Mouse (Mus musculus): ENCODE results near the gene Tmem231.
A peak's percentile ranks its signal among the peaks of the same experiment; 100 is the strongest.

Tmem231 gene

DNA sequence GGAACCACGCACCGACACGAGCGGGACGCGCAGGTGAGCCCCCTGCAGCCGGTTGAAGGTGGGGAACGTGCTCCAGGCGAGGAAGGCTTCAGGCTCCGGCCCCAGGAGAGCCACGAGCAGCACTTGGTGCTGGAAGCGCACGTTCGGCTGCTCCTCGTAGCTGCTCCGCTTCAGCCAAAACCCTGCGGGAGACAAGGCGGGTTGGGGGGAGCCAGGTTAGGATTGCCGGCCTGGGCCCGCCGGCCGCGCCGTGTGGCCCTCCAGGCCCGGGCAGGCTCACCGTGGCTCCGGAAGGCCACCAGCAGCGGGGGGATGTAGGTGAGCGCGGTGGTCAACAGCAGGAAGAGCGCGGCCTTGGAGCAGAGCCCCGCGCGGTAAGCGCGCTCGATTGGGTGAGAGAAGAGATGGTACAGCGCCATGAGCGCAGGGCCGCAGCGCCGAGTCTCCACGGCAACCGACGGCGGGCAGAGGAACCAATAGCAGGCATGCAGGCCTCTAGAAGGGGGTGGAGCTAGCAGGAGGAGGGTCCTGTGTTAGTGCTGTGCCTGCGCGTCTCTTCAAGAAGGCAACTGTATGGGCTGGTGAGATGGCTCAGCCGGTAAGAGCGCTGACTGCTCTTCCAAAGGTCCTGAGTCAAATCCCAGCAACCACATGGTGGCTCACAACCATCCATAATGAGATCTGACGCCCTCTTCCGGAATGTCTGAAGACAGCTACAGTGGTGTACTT, at the start of gene Tmem231:
Gene Tmem231, minus strand, starts transcription at position 534 of the 729 bp plus-strand sequence.
- no peaks in the 10 kb centered on the region for H3K36me3 ChIP-seq (ENCODE audit: control insufficient read depth, insufficient read depth, low read length, poor library complexity, severe bottlenecking)
- H3K27me3 ChIP-seq (ENCODE audit: control insufficient read depth, insufficient read depth, low read length, poor library complexity, severe bottlenecking), result no peaks in the 10 kb centered on the region
- DNase-seq (ENCODE audit: low read depth, low spot score), result peak; percentile 93

DNA sequence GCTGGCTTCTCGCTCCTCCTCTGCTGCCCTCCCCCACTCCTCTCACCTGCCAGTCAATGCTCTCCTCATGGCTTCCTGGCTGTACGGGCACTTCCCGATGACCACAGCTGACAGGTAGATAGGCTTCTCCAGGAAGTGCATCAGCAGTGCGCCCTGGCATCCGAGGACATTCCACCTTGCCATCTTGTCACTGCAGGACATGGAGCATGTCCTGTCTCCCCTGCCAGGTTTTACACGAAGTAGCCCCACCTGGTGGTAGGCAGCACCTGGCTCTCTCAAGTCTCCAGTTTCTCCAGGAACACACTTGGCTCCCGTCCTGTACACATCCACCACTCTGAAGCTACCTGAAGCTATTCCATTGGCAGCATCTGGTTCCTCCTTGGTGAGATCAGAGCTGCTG, 48.4 kb upstream of the Tmem231 start:
- H3K27me3 ChIP-seq (ENCODE audit: control insufficient read depth, insufficient read depth, low read length, poor library complexity, severe bottlenecking), result no peaks in the 10 kb centered on the region
- H3K36me3 ChIP-seq (ENCODE audit: control insufficient read depth, insufficient read depth, low read length, poor library complexity, severe bottlenecking), result peaks cover 3% of the 10 kb centered on the region
- DNase-seq (ENCODE audit: low read depth, low spot score), result peak; percentile 26

DNA sequence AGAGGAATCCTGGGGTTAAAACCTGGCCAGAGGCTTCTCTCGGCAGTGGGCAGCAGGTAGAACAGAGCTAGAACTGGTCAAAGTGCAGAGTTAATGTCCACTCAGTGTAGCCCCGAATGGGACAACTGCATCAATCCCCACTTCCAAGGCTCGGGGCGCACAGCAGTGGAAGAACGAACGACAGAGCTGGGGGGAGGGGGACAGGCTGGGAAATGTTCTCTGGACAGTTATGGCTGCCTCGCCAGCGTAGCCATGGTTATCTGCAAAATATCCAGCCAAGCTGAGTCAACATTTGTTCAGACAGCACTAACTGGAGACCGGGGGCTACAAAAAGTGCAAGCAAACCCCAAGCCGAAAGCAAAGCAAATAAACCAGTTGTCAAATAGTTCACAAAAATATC, 44.5 kb upstream of the Tmem231 start:
- Histone ChIP-seq H3K36me3 (ENCODE audit: control insufficient read depth, insufficient read depth, low read length, poor library complexity, severe bottlenecking) (peaks cover 3% of the 10 kb centered on the region), H3K27me3 (ENCODE audit: control insufficient read depth, insufficient read depth, low read length, poor library complexity, severe bottlenecking) (no peaks in the 10 kb centered on the region)
- no peak for DNase-seq (ENCODE audit: low read depth, low spot score)

DNA sequence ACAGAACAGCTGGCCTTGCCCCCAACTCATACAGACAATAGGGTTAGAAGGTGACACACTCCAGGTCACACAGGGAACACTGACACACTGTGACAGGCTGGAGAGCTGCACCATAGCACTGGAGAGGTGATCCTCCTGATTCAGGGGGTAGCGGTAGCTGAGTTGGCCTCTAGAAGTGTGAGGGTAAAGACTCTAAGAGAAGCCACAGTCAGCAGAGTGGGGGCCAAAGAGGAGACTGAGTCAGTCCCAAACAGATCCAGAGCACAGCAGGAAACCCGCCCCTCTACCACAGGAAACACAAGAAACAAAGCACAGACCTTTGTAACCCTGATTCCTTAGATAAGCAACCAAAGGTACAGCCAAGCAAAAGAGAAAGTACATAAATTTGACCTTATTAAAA, 42.6 kb upstream of the Tmem231 start:
- peaks cover 3% of the 10 kb centered on the region; the same call in 1 of the 2 replicates for H3K36me3 ChIP-seq (ENCODE audit: control insufficient read depth, insufficient read depth, low read length, poor library complexity, severe bottlenecking)
- DNase-seq (ENCODE audit: low read depth, low spot score), result no peak
- H3K27me3 ChIP-seq (ENCODE audit: control insufficient read depth, insufficient read depth, low read length, poor library complexity, severe bottlenecking), result no peaks in the 10 kb centered on the region

DNA sequence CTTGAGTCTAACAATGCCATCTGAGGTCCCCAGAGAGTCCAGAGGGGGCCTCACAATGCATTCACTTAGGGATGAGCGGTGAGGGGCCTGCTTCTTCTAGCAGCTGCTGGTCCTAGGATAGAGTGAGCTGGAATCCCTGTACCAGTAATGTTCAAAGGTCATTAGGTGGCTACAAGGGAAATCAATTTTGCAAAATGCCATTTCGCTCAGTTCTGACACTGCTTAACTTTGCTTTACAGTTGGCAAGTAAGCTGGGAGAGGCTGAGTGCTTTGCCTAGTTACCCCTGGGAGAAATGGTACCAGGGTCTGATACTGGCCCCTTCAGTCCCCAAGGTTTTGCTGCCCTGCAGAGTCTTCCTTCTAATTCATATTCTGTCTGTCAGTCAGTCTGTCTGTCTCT, 42.0 kb upstream of the Tmem231 start:
- H3K36me3 ChIP-seq (ENCODE audit: control insufficient read depth, insufficient read depth, low read length, poor library complexity, severe bottlenecking), result peaks cover 3% of the 10 kb centered on the region; the same call in 1 of the 2 replicates
- H3K27me3 ChIP-seq (ENCODE audit: control insufficient read depth, insufficient read depth, low read length, poor library complexity, severe bottlenecking), result no peaks in the 10 kb centered on the region
- DNase-seq (ENCODE audit: low read depth, low spot score), result no peak

DNA sequence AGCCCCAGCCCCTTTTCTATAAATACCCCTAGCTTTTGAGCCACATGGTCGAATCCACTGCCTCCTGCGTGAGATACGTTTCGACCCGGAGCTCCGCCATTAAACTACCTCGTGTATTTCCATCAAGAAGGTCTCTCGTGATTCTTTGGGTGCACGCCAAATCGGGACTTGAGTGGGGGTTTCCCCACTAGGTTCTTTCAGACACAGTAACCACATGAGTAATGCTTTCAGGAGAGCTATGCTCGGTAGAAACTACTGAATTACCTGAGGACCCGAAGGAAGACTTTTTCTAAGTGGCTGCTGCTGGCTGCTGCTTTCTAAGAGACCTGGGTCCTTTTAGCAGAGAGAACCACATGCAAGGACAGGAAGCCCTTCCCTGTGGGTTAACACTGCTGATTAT, 40.5 kb upstream of the Tmem231 start:
- DNase-seq (ENCODE audit: low read depth, low spot score), result no peak
- Histone ChIP-seq H3K36me3 (ENCODE audit: control insufficient read depth, insufficient read depth, low read length, poor library complexity, severe bottlenecking) (peaks cover 3% of the 10 kb centered on the region; the same call in 1 of the 2 replicates), H3K27me3 (ENCODE audit: control insufficient read depth, insufficient read depth, low read length, poor library complexity, severe bottlenecking) (no peaks in the 10 kb centered on the region)

DNA sequence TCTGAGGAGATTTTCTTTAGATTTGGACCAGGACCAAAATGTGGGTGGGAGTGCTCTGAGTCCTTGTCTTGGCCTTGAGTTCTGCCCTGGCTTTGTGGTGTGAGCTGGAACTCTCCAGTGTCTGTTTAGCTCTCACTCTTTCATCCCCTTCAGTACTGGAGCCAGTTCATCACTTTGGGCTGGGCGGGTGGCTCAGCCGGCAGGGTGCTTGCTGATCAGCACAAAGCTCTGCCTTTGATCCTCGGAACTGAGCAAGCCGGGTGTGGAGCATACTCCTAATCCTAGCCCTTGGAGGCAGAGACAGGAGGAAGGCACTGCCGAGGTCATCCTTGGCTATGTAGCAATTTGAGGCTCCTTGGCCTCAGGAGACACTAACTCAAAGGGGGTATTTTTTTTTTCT, 35.3 kb upstream of the Tmem231 start:
- Histone ChIP-seq H3K27me3 (ENCODE audit: control insufficient read depth, insufficient read depth, low read length, poor library complexity, severe bottlenecking) (no peaks in the 10 kb centered on the region), H3K36me3 (ENCODE audit: control insufficient read depth, insufficient read depth, low read length, poor library complexity, severe bottlenecking) (no peaks in the 10 kb centered on the region; the same call in 1 of the 2 replicates)
- no peak for DNase-seq (ENCODE audit: low read depth, low spot score)

DNA sequence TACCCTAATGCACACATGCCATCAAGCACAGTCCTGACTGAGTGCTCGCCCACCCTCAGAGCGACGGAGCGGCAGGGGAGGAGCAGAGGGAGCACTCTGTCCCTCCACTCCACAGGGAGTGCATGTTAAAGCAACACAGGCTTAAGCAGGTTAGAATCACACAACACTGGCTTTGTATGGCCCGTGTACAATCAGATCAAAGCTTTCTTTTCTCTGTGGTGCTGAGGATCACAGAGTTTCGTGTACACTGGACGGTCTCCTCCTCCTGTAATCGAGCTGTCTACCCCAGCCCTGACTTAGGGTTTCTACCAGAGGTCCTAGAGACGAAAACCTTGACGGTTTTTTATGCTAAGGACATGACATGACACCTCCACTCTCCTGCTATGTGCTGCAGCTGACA, 34.9 kb upstream of the Tmem231 start:
- no peaks in the 10 kb centered on the region; the same call in 1 of the 2 replicates for H3K36me3 ChIP-seq (ENCODE audit: control insufficient read depth, insufficient read depth, low read length, poor library complexity, severe bottlenecking)
- DNase-seq (ENCODE audit: low read depth, low spot score), result no peak
- no peaks in the 10 kb centered on the region for H3K27me3 ChIP-seq (ENCODE audit: control insufficient read depth, insufficient read depth, low read length, poor library complexity, severe bottlenecking)

DNA sequence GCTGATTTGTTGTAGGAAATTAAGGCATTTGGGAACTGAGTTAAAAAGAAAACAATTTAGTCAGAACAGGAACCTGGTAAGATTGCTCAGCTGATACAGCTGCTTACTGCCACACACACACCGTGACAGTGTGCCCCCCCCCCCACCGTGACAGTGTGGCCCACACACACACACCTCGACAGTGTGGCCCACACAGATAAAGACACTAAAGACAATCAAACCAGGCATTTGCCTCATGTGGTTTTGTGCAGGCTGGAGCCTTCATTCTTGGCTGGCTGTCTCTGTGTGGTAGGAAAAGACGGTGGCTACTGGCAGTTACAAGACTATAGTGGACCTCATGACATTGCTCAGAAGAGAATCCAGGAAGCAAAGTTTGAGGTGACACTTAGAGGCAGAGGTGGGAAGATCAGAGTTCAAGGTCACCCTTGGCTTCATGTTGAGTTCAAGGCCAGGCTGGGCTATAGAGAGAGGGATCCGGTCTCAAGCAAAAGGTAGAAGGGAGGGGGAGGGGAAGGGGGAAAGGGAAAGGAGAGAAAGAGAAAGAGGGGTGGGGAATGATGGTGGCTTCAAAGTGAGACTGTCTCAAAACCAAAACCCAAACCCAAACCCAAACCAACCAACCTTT, 33.7 kb upstream of the Tmem231 start:
- no peak for DNase-seq (ENCODE audit: low read depth, low spot score)

DNA sequence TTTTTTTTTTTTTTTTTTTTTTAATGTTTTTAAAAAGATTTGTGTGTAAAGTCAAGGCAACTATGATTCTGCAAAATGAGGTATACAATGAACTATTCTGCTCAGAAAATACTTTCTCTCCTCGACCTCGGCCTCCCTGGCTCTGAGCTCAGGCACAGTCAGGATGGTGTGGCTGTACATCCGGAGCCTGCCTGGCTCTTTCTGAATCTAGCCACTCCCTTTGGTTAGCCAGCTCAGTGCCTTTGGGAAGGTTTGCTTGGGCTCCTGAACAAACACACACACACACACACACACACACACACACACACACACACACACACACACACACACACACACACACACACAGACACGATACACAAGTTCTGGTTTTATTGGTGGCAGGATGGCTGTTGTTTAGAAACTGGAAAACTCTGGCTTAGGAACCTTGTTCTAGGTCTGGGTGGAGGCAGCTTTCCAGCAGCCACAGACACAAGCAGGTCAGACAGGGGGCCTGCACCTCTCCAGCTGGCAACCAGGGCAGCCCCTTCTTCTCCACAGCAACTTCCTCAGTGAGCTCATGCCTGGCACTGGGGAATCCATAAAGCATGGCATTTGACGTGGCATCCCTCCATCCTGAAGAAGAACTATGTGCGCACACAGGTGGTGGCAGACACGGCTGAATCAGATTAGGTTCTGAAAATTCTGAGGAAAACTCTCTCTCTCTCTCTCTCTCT, 31.3 kb upstream of the Tmem231 start:
- H3K36me3 ChIP-seq (ENCODE audit: control insufficient read depth, insufficient read depth, low read length, poor library complexity, severe bottlenecking), result no peaks in the 10 kb centered on the region
- no peaks in the 10 kb centered on the region for H3K27me3 ChIP-seq (ENCODE audit: control insufficient read depth, insufficient read depth, low read length, poor library complexity, severe bottlenecking)
- no peak for DNase-seq (ENCODE audit: low read depth, low spot score)

More for the DNA sequence above, 33.7 kb upstream of the Tmem231 start:
- Histone ChIP-seq H3K27me3 (ENCODE audit: control insufficient read depth, insufficient read depth, low read length, poor library complexity, severe bottlenecking) (no peaks in the 10 kb centered on the region), H3K36me3 (ENCODE audit: control insufficient read depth, insufficient read depth, low read length, poor library complexity, severe bottlenecking) (no peaks in the 10 kb centered on the region)

DNA sequence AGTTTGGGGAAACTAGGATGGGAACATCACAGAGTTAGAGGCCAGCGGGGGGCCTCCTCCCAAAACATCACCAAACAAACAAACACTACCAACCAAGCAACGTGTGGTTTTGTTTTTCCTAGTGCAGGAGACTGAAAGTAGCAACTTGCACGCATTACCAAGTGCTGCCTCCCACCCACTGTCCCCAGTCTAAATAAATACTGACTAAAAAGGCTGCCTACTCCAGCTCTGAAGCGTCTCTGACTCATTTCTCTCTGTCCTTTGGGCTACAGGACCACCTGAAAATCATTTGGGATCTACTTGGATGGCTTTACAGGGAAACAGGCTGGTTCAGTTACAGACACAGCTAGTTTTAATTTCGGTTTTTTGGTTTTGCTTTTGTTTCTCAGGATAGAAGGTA, 30.7 kb upstream of the Tmem231 start:
- Histone ChIP-seq H3K36me3 (ENCODE audit: control insufficient read depth, insufficient read depth, low read length, poor library complexity, severe bottlenecking) (no peaks in the 10 kb centered on the region), H3K27me3 (ENCODE audit: control insufficient read depth, insufficient read depth, low read length, poor library complexity, severe bottlenecking) (no peaks in the 10 kb centered on the region)
- no peak for DNase-seq (ENCODE audit: low read depth, low spot score)

DNA sequence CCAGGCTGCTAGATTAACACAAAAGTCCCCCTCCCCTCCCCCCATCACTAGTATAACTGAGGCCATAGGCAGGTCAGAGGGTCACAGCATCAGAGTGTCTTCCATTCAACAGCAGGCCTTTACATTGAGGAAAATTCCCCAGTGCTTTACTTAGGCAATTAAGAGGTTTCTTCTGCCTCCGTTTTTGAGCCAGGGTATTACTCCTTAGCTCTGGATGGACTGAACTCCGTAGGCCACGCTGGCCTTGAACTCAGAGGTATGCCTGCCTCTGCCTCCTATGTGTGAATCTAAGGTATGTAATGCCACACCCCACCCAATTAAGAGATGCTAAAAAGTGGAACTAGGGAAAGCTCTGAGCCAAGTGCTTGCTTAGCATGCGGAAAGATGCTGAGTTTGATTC, 29.9 kb upstream of the Tmem231 start:
- no peaks in the 10 kb centered on the region for H3K27me3 ChIP-seq (ENCODE audit: control insufficient read depth, insufficient read depth, low read length, poor library complexity, severe bottlenecking)
- DNase-seq (ENCODE audit: low read depth, low spot score), result no peak
- H3K36me3 ChIP-seq (ENCODE audit: control insufficient read depth, insufficient read depth, low read length, poor library complexity, severe bottlenecking), result no peaks in the 10 kb centered on the region

DNA sequence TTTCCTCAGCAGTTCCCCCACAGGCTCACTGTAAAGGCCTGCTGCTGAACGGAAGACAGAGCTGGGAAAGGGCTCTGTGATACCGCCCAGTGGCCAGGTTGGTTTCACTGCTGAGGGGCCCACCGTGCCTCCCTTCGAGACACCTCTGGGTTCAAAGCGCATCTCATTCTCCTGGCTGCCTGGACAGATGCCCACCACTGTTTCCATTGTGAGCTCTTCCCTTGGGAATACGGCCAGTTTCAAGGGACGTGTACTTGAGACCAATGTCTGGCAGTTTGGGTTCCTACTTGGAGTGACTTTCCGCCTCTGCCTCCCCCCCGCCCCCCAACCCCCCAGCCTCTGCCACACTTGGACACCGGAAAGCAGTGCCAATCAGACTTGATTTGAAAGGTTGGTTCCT, 29.4 kb upstream of the Tmem231 start:
- Histone ChIP-seq H3K27me3 (ENCODE audit: control insufficient read depth, insufficient read depth, low read length, poor library complexity, severe bottlenecking) (no peaks in the 10 kb centered on the region), H3K36me3 (ENCODE audit: control insufficient read depth, insufficient read depth, low read length, poor library complexity, severe bottlenecking) (no peaks in the 10 kb centered on the region)
- DNase-seq (ENCODE audit: low read depth, low spot score), result no peak

DNA sequence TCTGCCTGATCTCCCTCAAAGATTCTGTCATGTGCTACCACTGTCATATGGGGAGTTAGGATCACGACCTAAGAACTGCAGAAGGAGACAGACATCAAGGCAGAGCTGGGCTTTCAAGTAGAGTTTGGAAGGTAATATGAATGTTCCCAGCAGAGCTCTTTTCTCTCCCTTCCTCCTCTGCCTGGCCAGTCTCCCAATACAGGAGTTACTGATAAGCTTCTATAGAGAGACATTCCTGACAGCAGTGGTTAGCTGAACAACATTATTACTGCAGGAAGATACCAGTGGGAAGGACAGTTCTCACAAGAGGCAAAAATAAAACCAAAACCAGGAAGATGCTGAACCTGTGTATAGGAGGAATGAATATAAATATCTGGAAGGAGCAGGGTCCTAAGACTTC, 28.9 kb upstream of the Tmem231 start:
- H3K36me3 ChIP-seq (ENCODE audit: control insufficient read depth, insufficient read depth, low read length, poor library complexity, severe bottlenecking), result no peaks in the 10 kb centered on the region
- no peak for DNase-seq (ENCODE audit: low read depth, low spot score)
- H3K27me3 ChIP-seq (ENCODE audit: control insufficient read depth, insufficient read depth, low read length, poor library complexity, severe bottlenecking), result no peaks in the 10 kb centered on the region

DNA sequence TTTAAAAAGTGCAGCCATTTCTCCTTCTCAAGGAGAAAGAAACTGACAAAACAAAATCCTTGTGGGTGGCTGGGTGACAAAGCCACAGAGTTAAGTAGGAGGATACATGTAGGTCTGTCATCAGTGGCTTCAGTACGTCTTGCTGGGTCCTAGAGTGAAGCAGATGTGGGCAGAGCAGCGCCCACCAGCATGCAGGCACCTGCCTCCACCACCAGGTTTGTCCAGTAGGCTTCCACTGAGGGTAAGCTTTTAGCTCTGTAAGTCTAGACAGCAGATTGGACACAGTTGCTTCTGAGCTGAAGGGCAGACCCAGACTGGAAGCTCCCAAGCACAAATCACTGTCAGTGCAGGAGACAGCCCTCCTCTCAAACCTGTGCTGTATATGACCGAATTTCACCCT, 27.6 kb upstream of the Tmem231 start:
- H3K27me3 ChIP-seq (ENCODE audit: control insufficient read depth, insufficient read depth, low read length, poor library complexity, severe bottlenecking), result no peaks in the 10 kb centered on the region
- DNase-seq (ENCODE audit: low read depth, low spot score), result no peak
- peaks cover 2% of the 10 kb centered on the region; the same call in 1 of the 2 replicates for H3K36me3 ChIP-seq (ENCODE audit: control insufficient read depth, insufficient read depth, low read length, poor library complexity, severe bottlenecking)

All from splenic B cell, adult 2 months (primary cell).